Mouse (Mus musculus) monocyte, adult 5-6 weeks (primary cell): ENCODE measurements around the gene Mastl. TPM values are rescaled to one million over a fixed set of nuclear protein-coding genes. Genes with fewer than 3 reads are reported as not detected.
A peak's percentile ranks its signal among the peaks of the same experiment; 100 is the strongest.

Source experiments
- ATAC-seq: fragments of 153-309, 156-312 bp; replicated peaks from 2 replicates; pipeline ENCODE4 v1.8.0; 2017; ENCODE audit warnings: mild to moderate bottlenecking; ENCODE audit not compliant: low TSS enrichment, insufficient number of reproducible peaks, severe bottlenecking, poor library complexity, low FRiP score
- total RNA-seq: library from RNA; stranded (forward); fragments of 200-1000, 200-491, 200-594 nt; gene quantifications from 3 replicates; pipeline ENCODE4 v1.2.3, GENCODE M21; 2017

Gene Mastl
- total RNA-seq, result 0.19 to 0.85 TPM (median 0.57 TPM) in 3 replicates

DNA sequence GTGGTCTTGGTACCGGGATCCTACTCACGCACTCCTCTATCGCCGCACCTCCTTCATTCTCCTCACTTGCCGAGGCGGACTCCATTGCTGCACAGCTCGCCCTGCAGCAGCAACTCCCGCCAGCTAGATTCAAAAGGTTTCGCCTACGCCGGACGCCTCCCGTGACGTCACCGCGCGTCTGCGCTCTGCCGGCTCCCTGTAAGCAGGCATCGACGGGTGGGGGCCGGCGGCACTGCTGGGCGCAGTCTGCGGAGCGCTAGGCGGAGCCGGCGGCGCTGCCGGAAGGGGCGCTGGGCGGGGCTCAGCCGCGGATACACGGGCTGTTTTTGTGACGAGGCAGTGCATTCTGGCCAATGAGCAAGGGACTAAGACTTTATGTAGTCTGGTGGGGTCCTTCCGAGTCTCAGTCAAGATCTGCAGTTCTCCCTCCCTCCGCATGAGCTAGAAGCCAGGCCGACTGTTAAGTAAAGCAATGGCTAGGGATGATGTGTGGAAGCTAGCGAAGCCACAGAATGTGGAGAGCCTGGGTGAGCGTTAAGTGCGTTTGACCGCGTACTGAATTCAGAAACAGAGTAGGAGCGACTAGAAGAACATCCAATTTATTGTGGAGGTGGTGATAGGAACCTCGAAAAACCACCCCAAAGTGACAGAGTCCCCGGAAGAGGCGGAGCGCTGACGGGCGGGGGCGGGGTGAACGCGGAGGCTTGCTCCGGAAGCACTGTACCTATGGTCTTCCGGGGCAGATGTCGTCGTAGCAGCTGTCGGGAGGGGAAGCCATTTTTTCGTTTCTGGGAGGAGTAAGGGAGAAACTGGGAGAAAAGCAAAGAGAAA lies at the start of gene Mastl, which contains the start of gene Yme1l1:
Gene Mastl (minus strand): TSS at position 248 of the 831 bp plus-strand sequence.
Gene Yme1l1 (plus strand): TSS at position 593 of the 831 bp plus-strand sequence.
- ATAC-seq, result peak; percentile 82

DNA sequence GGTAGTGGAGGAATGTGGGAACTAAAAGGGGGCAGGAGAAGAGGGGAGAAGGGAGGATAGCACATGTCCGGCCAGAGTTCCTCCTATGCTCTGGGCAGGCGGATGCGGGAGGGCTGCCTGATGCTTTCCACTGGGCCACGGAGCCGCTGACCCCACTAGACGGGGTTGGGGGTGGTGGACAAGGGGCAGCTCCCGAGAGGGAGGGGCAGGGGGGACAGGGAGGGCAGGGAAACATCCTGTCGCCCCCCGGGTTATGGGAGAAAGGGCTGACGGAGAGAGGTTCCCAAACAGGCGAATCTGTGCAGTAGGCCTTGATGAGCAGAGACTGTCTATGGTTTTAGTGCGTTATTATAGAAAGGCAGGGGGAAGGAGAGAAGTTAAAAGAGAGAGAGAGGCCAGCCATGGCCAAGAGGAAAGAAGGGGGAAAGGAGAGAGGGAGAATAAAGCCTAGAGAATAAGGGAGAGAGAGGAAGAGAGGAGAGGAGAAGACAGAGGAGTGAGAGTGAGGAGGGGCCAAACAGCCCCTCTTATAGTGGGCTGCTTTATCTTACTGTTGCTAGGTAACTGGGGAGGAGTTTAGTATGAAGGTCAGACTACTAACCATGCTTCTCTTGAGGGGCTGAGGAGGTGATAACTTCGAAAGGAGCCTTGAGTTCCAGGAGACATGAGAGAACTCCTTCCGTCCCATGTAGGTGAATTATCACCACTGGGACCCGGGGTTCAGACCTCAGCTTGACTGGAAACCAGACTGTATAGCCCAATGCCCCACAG lies 47.3 kb upstream of the Mastl start:
- ATAC-seq, result no peak

DNA sequence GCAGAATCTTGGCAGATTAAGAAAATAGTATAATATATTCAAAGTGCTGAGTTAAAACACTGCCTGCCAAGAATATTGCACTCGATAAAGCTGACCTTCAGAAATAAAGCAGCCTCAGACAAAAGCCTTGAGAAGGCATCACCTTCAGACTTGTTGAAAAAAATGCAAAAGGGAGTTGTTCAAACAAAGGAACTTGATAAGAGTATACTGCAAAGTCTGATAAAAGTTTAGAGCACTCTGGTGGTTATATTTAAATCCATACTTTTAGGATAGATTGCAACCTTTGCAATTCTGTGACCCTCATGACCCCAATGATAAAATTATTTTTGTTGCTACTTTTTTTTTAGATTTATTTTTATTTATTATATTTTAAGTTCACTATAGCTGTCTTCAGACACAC lies 45.2 kb upstream of the Mastl start:
- ATAC-seq, result no peak

DNA sequence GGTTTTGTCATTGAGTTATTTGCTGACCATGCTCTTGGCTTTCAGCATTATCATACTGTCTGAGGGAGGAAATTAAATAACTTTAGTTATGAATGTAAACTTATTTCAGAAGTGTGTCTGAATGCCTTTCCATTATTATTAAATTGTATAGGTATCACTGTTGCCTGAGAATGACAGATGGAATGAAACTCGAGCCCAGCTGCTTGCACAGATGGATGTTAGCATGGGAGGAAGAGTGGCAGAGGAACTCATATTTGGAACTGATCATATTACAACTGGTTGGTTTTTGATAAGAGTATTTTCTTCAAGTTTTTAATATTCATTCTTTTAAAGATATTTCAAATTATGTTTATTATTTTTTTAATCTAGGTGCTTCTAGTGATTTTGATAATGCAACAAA lies 38.5 kb upstream of the Mastl start:
- ATAC-seq, result no peak

DNA sequence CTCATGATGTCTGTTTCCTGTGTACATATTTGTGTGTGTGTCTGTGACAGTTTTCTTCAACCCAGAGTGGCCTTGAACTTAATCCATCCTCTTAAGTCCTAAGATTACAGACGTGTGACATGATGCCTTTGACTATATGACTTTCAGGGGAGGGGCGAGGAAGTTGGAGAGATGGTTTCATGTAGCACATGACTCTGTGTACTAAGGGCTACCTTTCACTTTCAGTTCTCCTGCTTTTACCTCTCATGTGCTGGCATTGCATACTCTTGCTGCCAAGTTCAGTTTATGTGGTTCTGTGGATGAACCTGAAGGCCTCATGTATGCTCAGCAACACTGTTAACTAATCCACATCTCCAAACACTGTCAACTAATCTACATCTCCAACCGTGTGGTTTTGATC lies 16.5 kb upstream of the Mastl start:
- no peak for ATAC-seq

DNA sequence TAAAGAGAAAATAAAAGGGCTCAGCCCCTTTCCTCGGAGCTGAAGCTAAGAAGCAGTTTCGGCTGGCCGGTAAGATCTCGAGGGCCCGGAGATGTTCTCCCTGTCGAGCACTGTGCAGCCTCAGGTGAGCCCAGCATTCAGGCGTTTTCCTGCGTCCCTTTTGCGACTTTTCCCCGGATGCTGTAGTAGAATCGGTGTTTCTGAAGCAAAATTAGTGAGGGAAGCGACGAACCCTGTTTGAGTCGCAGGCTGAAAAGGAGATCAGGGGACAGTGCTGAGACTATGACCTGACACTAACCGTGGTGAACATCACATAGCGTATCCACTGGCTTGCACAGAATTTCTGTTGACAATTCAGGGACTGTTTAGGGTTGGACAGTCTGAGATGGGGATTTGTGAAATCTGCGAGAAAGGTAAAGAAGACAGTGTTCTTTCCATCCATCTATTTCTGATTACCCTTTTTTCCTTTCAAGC lies 821 bp upstream of the Mastl start:
- ATAC-seq, result peak; percentile 11; the same call in 1 of the 2 replicates

DNA sequence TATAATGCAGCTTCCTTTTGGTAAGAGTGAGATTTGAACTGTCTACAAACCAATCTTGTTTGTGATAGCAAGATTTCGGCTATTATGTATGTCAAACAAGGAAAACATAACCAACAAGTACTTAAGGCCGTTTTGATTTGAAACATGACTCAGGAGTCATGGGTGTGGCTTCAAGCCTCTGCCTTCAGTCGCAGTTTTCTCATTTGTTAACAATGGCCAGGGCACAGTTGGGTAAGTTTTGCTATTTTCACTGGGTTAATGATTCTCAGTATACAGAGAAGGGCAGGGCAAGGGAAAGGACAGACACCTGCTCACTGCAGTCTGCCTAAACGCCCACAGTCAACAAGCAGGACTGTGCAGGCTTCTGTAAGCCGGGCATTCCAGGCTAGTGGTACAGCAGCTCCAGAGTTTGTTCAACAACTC lies 614 bp downstream of the Mastl start:
- ATAC-seq, result no peak

DNA sequence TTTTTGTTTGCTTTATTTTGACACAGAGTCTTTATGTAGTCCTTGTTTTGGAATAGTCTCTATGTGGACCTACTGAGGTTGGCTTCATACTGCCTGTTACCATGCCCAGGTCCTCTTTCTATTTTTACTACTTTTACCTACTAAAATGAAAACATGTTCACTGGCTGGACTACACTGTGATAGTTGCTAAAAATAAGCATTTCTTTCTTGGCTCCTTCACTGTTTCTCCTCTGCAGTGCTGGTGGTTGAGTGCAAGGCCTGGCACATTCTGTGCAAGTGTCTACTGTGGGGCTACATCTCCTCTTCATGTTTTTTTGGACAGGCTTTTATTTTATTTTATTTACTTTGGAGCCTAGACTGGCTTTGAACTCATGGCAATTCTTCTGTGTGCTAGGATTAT lies 36.3 kb downstream of the Mastl start:
- ATAC-seq, result no peak

DNA sequence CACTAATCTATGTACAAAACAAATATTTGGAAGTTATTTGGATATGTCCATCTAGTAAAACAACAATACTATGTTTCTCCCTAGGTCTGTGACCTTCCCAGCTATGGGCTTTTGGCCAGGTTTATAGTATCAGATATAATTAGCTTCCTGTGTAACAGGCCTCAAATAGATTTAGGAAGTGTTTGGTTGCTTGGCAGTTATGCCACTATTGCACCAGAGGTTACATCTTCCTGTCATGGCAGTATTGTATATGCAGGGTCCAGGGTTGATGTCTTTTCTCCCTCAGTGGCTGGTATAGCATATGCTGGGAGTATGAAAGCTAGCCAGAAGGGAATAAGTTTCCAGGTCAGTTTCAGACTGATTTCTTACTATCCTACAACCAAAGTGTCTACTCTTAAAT lies 53.6 kb downstream of the Mastl start:
- no peak for ATAC-seq

DNA sequence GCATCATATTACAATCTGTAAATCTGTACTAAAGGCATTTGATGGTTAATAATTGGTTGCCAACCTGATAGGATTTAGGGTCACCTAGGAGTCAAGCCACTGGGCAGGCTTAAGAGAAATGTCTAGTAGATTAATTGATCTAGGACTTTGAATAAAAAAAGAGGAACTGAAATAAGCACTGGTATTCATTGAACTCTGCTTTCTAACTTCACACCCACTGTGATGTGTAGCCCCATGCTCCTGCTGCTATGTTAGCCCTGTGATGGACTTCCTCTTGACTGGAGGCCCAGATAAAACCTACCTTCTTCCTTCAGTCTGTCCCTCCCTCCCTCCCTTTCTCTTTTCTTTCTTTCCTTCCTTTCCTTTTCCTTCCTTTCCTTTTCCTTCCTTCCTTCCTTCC lies 58.8 kb downstream of the Mastl start:
- peak; percentile 58 for ATAC-seq

DNA sequence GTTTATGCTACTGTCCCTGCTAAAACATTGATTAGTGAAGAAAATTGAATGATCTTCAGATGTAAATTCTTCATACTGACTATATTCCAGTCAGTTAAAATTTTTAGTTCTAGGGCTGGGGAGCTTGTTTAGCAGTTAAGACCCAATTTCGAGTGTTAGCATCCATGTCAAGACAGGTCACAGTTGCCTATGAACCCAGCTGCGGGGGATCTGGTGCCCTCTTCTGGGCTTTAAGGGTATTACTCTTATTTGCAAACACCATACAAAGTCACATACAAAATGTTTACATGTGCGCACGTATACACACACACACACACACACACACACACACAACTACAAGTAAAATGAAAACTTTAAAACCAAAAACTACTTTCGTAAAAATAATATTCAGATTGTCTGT lies 63.6 kb downstream of the Mastl start:
- peak; percentile 81; the same call in 1 of the 2 replicates for ATAC-seq

DNA sequence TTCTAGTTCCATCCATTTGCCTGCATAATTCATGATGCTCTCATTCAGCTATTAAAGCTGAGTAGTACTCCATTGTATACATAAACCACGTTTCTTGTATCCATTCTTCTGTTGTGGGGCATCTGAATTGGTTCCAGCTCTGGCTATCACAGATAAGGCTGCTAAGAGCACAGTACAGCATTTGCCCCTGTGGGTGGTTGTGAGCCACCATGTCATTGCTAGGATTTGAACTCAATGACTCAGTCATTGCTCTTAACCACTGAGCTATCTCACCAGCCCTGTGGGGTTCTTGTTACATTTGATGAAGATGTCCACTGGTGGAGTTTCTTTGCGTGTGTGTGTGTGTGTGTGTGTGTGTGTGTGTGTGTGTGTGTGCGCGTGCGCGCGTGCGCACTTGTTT lies 71.3 kb downstream of the Mastl start:
- ATAC-seq, result no peak

DNA sequence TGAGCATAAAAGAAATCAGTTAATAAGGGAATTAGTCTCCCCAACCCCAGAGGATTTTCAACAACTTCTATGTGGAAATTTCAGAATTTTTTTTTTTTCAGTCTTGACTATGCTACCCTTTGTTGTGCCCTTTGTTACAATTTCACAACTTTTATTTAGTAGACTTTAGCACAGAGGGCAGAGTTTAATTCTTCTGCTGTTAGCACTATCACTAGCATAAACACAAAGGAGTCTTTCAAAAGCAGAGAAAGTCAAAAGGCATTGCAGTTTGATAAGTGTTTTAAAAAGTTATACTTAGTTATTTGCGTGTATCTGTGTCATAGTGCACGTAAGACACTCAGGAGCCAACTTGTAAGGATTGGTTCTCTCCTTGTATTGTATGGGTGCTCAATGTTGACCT lies 77.2 kb downstream of the Mastl start:
- ATAC-seq, result no peak

DNA sequence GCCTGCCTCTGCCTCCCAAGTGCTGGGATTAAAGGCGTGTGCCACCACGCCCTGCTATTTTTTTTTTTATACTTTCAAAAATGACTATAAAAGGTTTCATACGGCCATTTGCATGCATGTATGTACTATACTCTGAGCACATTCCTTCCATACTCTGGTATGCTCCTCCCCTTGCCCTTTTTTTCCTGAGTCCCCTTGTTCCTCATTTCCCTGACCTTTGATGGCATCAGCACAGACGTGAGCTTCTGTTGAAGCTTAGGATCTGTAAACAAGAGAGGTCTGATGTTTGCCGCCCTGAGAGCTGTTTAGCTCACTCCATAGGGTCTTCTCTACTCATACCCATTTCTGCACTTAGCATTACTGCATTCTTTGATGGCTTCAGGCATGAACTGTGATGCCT lies 78.1 kb downstream of the Mastl start:
- ATAC-seq, result 0 out of 2 replicates have a peak, but pooled peaks have one; percentile 50

DNA sequence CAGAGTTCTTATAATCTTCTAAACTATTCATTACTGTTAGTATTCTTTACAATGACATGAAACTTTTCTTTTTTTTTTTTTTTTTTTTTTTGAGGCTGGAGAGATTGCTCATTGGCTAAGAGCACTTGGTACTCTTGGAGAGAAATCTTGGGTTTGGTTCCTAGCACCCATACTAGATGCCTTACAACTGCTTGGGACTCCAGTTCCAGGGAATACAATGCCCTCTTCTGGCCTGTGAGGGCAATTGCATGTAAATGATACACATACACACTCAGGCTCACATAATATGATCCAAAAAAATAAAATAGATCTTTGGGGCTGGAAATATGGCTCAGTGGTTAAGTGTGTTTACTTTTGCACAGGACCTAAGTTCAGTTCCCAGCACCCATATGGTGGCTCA lies 79.0 kb downstream of the Mastl start:
- ATAC-seq, result no peak

DNA sequence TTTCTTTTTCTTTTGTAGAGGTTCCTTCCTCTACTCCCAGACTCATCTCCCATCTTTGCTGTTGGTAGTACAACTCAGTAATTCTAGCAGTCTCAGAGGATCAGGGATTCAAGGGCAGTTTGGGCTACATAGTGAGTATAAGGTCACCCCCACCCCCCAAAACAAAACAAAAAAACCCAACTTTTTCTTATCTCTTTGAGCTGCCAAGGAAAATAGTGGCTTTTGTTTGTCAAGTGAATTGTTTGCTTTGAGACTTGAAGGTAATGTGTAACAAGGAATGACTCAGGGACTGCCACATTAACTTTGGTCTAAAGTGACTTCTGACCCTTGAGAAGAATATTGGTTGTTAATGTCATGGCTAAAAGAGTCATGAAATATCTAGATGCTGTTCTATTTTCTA lies 80.0 kb downstream of the Mastl start:
- no peak for ATAC-seq

DNA sequence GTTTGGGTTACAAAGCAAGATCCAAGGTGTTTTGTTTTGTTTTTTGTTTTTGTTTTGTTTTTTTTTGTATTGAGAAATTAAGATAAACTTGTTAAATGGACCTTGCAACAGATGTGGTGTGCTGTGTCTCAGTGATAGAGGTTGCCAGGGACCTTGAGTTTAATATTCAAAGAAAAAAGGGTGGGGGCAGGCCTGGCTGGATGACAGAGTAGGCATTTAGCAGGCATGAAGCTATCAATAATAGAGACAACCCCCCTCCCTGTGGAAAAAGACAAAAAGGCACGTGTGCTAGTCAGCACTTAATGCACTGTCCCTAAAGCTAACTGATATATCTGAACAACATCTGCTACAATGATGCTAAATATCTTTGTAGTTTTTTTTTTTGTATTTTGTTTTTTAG lies 84.4 kb downstream of the Mastl start:
- no peak for ATAC-seq

DNA sequence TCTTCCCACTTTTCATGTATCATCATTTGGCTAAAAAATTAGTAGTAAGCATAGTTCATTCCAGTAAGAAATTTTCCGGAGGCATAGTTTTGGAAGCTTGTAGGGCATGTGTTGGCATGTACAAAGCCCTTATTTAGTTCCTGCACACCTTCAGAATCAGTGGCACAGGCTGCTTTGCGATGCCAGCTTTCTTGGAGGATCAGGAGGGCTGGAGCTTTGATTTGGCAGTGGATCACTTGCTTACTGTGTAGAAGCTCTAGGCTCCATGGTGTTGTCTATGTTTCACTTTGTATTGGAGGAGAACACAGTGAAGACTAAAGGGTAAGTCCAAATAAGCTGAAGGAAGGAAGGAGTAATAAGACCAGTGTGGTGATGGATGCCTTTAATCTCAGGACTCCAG lies 85.3 kb downstream of the Mastl start:
- no peak for ATAC-seq

DNA sequence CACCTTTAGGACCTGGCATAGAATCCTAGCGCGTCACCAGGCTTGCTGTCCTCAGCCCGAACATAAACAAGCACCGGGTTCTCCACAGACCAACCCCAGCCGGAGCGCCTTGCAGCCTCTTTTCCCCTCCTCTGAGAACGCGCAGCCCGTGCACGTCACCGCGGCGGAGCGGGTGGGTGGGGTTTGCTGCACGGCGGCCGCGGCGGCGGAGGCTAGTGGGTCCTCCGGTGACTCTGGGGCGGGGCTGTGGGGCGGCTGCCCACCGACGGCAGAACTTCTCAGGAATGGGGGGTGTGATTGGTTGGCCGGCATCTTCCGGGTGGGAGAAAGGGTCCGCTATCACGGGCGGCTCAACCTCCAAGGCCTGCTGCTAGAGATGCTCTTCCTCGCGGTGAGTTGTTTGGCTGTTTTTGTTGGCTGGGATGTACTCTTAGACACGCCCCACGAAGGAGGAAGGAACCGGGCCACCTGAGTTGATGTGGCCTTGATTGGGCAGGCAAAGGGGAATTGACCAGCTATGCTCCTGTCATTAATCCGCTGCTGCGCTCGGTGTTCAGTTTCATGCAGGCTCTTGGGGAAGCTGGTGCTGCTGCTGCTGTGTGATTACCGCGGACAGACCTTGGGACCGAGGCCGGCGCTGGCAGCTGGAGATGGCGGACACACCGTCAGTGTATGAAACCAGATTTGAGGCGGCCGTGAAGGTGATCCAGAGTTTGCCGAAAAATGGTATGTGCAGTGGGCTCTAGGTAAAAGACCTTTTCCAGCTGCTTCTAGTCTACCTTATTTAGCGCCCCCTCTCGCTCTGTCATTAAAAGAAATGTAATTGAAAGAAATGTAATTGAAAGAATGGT lies 86.7 kb downstream of the Mastl start:
- ATAC-seq, result peak; percentile 72
